Mouse (Mus musculus): Measurements from ENCODE around the gene Echs1.

GRCm38 (mm10) chr7:140080503-140081156 lies 35.6 kb downstream of the Echs1 start:
- TF ChIP-seq GATA1 (IDR thresholded peaks at IDR 0.05; ENCODE audit: borderline replicate concordance, low read length) (no peak), FLI1 (IDR thresholded peaks at IDR 0.05; ENCODE audit: low read length) (no peak)

Data from megakaryocyte, embryonic 14.5 days (primary cell).